Mouse (Mus musculus): Measurements from ENCODE around the gene Tomm6.

Gene Tomm6

GRCm38 (mm10) chr17:47688344-47688607 is at the start of gene Tomm6:
TSS of gene Tomm6 (minus strand) at chr17:47688386.
- no peak for DNase-seq (ENCODE audit: low read depth, low spot score)

DNA sequence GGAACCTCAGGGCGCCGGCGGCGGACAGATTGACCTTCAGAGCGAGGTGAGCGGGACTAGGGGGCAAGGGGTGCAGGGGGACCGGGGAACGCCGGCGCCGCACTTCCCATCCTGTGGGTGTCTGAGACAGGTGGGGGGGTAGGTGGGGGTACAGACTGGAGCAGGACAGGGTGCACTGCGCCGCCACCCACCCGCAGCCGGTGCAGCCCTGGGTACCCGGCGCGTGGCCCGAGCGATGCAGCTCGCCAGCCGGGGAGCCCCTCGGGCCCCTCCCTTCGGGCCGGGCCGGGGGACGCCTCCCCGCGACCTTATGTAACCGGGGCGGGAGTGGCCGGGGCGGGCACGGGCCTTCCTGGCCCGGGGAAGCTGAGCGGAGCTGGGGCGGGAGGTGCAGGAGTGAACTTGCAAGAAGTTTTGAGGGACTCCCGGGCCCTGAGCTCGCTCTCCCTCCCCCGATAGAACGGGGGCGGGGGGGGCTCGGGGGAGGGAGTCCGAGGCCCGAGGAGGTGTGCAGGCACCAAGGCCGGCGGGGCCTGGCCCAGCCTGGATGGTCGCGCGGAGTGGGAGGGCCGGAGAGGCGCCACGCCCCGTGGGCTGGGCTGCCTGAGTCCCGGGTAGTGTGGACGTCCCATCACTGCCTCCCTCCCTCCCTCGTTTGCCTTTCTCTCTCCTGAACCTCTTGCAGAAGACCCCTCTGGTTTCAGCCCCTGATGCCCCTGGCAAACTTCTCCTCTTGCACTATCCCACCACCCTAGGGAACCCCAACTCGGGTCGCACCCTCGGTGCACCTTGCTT is 49.3 kb upstream of the Tomm6 start:
- peak; percentile 52 for DNase-seq (ENCODE audit: low read depth, low spot score)

DNA sequence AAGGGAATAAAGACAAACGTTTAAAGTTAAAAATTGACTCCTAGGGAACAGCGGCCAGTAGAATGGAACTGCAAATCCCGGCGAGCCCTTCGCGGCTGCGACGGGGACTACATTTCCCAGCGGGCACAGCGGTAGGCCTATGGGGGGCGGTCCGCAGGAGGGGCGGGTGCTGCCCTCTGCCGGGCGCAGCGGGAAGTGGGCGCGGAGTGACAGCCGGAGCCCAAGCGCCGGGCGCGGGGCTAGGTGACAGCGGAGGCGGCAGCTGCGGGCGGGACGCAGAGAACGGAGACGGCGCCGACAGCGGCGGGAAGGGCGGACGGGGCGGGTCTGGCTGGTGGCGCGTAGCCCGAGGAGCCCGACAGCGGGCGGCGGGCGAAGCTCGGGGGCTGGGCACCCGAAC is 48.7 kb upstream of the Tomm6 start, which contains the start of gene Tfeb:
TSS of gene Tfeb (plus strand) at position 175 of the 400 bp plus-strand sequence.
- peak; percentile 87 for DNase-seq (ENCODE audit: low read depth, low spot score)

DNA sequence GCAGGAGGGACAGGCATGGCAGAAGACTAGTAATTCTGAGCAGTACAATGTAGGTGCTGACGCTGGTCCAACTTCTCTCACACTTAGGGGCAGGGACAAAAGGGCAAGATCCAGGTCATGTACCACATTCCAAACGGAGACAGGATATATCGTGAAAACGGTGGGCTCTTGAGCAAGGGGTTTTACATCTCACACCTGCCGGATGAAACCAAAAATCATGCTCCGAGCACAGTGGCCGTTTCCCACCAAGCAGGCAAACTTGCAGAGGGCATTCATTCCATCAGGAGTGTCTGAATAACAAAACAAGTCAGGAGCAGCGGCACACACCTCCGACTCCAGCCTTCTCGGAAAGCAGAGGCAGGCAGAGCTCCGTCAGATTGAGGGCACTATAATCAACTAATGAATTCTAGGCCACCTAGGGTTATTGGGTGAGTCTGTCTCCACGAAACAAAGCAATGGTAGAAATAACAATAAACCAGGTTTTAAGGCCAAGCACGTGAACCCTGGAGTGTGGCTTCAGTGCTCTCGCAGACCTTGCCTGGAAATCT is 47.4 kb upstream of the Tomm6 start:
- DNase-seq (ENCODE audit: low read depth, low spot score), result no peak

DNA sequence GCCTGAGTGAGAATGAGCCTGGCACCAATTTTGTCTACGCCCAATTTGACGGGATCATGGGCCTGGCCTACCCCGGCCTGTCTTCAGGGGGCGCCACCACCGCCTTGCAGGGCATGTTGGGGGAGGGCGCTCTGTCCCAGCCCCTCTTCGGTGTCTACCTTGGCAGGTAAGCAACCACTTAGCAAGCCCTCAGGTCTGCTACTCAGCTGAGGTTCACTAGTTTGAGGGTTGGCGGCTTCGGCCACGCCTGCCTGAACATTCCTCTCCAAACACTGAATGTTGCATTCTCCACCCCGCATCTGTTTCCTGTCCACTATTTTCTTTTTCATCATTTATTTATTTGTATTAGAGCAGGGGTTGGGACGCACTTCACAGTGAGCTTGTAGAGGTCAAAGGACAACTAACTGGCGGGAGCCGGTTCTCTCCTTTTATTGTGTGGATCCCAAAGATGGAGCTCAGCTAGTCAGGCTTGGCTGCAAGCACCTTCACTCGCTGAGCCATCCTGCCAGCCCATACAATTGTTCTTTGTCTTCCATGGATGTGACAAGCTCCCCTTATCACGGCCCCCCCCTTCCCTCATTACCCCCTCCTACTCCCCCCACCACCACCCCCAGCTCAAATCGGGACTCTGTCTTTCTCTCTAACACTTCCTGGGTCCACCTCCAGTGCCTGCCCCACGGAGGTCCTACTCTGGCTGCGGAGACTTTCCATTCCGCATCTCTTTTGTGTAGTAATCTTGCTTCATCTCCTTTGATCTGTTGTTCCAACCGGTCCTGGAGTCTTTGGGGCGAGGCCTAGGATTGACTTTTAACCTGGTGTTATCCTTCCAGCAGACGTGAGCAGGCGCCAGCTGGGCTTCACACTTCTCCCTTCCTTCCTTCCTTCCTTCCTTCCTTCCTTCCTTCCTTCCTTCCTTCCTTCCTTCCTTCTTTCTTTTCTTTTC is 42.7 kb upstream of the Tomm6 start:
- DNase-seq (ENCODE audit: low read depth, low spot score), result no peak

- no peak for DNase-seq (ENCODE audit: low read depth, low spot score)
Measured at GRCm38 (mm10) chr17:47726566-47726965, 38.4 kb upstream of the Tomm6 start, which contains the start of gene Pgc. TSS of gene Pgc (plus strand) at chr17:47726842.

- no peak for DNase-seq (ENCODE audit: low read depth, low spot score)
Measured at GRCm38 (mm10) chr17:47721183-47721582, 33.0 kb upstream of the Tomm6 start.

GRCm38 (mm10) chr17:47715037-47715436 is 26.9 kb upstream of the Tomm6 start:
- no peak for DNase-seq (ENCODE audit: low read depth, low spot score)

DNA sequence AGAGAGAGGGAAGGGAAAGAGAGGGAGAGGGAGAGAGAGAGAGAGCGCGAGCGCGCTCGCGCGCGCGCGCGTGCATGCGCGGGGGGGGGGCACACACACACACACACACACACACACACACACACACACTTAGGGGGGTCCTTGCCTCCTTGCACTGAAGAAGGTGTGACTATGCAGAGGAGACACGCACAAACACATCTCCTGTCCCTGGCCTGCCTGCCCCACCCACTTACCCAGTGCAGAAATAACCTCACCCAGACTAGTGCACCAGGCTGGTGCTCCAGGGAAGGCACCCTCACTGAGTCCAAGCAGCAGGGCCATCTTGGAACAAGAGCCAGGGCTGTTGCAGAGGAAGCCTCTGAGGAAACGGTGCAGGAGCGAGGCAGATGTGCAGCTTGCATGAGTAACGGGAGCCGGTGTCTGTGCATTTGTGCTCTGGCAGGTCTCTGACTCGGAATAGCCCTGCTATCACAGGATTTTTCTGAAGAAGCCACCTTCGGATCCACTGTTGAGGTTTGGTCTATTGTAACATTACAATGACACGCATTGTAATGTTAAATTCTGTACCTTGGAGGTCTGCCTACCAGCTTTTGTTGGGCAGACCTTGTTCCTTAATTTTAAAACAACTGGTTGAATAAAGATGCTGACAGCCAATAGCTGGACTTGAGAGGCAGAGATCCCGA is 24.8 kb upstream of the Tomm6 start:
- no peak for DNase-seq (ENCODE audit: low read depth, low spot score)

DNA sequence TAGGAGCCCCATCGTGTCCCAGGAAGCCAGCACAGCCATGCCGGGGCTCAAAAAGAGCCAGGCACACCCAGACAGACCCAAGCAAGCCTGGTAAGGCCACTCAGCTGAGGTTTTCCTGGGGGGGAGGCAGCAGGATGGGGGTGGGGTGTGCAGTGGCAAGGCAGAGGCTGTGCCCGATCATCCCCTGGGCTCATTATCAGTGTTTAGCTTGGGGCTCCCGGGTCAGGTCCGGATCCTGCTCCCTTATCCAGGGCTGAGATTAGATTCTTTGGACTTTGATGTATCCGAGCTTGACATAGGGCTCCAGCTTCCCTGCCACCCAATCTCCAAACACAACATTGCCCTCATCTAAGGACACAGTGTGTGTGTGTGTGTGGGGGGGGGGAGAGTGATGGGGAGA is 23.7 kb upstream of the Tomm6 start:
- DNase-seq (ENCODE audit: low read depth, low spot score), result no peak

GRCm38 (mm10) chr17:47710036-47710435 is 21.9 kb upstream of the Tomm6 start:
- no peak for DNase-seq (ENCODE audit: low read depth, low spot score)

DNA sequence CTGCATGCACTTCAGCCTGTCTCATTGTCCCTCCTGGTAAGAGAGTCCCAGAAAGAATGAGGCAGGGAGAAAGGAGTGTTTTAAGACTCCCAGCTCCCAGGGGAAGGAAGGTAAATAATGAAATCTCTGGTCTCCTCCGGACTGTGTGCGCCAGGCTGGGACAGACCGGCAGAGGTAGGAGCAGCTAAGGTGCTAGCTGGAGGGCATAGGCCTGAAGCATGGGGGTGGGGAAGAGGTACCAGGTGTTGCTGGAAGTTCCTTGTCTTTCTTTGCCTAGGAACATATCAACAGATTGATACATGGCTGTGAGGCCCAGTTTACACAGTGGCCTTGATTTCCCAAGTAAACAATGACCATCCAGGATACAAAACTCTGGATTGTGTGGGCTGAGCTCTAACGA is 20.8 kb upstream of the Tomm6 start:
- no peak for DNase-seq (ENCODE audit: low read depth, low spot score)

GRCm38 (mm10) chr17:47707961-47708360 is 19.8 kb upstream of the Tomm6 start:
- DNase-seq (ENCODE audit: low read depth, low spot score), result no peak

DNA sequence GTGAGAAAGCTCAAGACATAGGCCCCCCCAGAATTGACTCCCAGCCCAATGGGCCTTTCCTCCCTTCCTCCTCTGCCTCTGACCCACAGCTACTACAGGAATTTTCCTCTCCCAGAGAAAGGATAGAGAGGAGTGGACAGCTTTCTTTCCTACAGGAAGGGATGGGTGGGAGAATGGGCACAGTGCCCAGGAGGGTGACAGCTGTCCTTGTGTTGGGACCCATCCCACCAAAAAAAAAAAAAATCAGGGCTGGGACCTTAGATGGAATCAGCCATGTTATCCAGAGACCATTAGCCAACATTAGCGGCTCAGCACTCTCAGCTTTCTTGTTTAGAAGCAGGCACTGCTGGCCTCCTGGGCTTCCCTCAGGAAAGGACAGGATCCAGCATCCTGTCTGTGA is 18.0 kb upstream of the Tomm6 start:
- DNase-seq (ENCODE audit: low read depth, low spot score), result no peak

GRCm38 (mm10) chr17:47704692-47705091 is 16.5 kb upstream of the Tomm6 start:
- no peak for DNase-seq (ENCODE audit: low read depth, low spot score)

GRCm38 (mm10) chr17:47703556-47703955 is 15.4 kb upstream of the Tomm6 start:
- no peak for DNase-seq (ENCODE audit: low read depth, low spot score)

- no peak for DNase-seq (ENCODE audit: low read depth, low spot score)
Measured at GRCm38 (mm10) chr17:47702548-47703345, 14.6 kb upstream of the Tomm6 start.

GRCm38 (mm10) chr17:47701793-47702192 is 13.6 kb upstream of the Tomm6 start:
- DNase-seq (ENCODE audit: low read depth, low spot score), result no peak

- DNase-seq (ENCODE audit: low read depth, low spot score), result no peak
Measured at GRCm38 (mm10) chr17:47699055-47699454, 10.9 kb upstream of the Tomm6 start.

GRCm38 (mm10) chr17:47698156-47698555 is 10.0 kb upstream of the Tomm6 start:
- no peak for DNase-seq (ENCODE audit: low read depth, low spot score)

- no peak for DNase-seq (ENCODE audit: low read depth, low spot score)
Measured at GRCm38 (mm10) chr17:47695337-47695710, 7.1 kb upstream of the Tomm6 start.

Measured in forelimb bud, embryonic 11.5 days (tissue).